Mouse (Mus musculus) large intestine, adult 2 months (tissue): ENCODE data around the gene Gls2. TPM values are rescaled to one million over a fixed set of nuclear protein-coding genes. Genes with fewer than 3 reads are reported as not detected.
"Not testable (repeated sequence)": the region's sequence is repeated elsewhere in the genome, so short reads cannot be mapped to it uniquely, and the experiment has no call there.

ENCODE experiments used
- DNase-seq: peaks from one replicate; pipeline ENCODE4 v3.0.0-alpha.2; 2012; ENCODE audit warnings: low read depth, low spot score
- WGBS: fragments of 180-500 bp; shearing (Covaris S2); methylation state at CpG from one replicate; pipeline ENCODE4 v1.1.7; 2018; 5-methylcytosine and 5-hydroxymethylcytosine counted together
- polyA plus RNA-seq: library from polyadenylated mRNA; depleted of rRNA; stranded (reverse); fragments of >200 nt; gene quantifications from 2 replicates; pipeline ENCODE4 v1.2.3, GENCODE M21; 2012; rRNA removed

Gene Gls2
- 2.0 and 3.3 TPM in 2 replicates for polyA plus RNA-seq

- peak; percentile 78 for DNase-seq
- under 1% methylated on average over 46 of the region's 46 CpGs for WGBS
Measured at GRCm38 (mm10) chr10:128194024-128194550, at the start of gene Gls2. TSS of gene Gls2 (plus strand) at chr10:128194457.

GRCm38 (mm10) chr10:128144961-128145360, 49.3 kb upstream of the Gls2 start:
- WGBS = 67% methylated on average over 2 of the region's 2 CpGs
- no peak for DNase-seq

- no peak for DNase-seq
- WGBS = 77% methylated on average over 5 of the region's 5 CpGs
Measured at GRCm38 (mm10) chr10:128148789-128149365, 45.4 kb upstream of the Gls2 start.

GRCm38 (mm10) chr10:128149592-128149991, 44.7 kb upstream of the Gls2 start:
- peak; percentile 57 for DNase-seq
- WGBS = 2% methylated on average over 5 of the region's 5 CpGs

- DNase-seq = no peak
- 57% methylated on average over 14 of the region's 14 CpGs for WGBS
Measured at GRCm38 (mm10) chr10:128150941-128151340, 43.3 kb upstream of the Gls2 start.

GRCm38 (mm10) chr10:128153978-128154377, 40.3 kb upstream of the Gls2 start:
- DNase-seq = no peak
- 46% methylated on average over 3 of the region's 3 CpGs for WGBS

GRCm38 (mm10) chr10:128165726-128166125, 28.5 kb upstream of the Gls2 start:
- 63% methylated on average over 3 of the region's 3 CpGs for WGBS

GRCm38 (mm10) chr10:128167091-128167490, 27.2 kb upstream of the Gls2 start:
- 30% methylated on average over 6 of the region's 6 CpGs for WGBS
- DNase-seq = no peak

More at GRCm38 (mm10) chr10:128165726-128166125, 28.5 kb upstream of the Gls2 start:
- not testable (repeated sequence) for DNase-seq

- not testable (repeated sequence) for DNase-seq
- 94% methylated on average over 10 of the region's 10 CpGs for WGBS
Measured at GRCm38 (mm10) chr10:128171348-128171747, 22.9 kb upstream of the Gls2 start.

GRCm38 (mm10) chr10:128175302-128175701, 19.0 kb upstream of the Gls2 start:
- no peak for DNase-seq
- 3% methylated on average over 3 of the region's 3 CpGs for WGBS

- DNase-seq = peak; percentile 81
- WGBS = 2% methylated on average over 17 of the region's 17 CpGs
Measured at GRCm38 (mm10) chr10:128175996-128176755, 18.1 kb upstream of the Gls2 start.

- 85% methylated on average over 4 of the region's 4 CpGs for WGBS
- DNase-seq = no peak
Measured at GRCm38 (mm10) chr10:128177316-128177715, 16.9 kb upstream of the Gls2 start.

- WGBS = 8% methylated on average over 6 of the region's 6 CpGs
- DNase-seq = no peak
Measured at GRCm38 (mm10) chr10:128179989-128180388, 14.3 kb upstream of the Gls2 start, which contains the start of gene Rbms2. TSS of gene Rbms2 (minus strand) at chr10:128180297.

GRCm38 (mm10) chr10:128184296-128184695, 10.0 kb upstream of the Gls2 start:
- DNase-seq = no peak
- WGBS = 70% methylated on average over 2 of the region's 2 CpGs

GRCm38 (mm10) chr10:128185277-128185940, 8.8 kb upstream of the Gls2 start:
- no peak for DNase-seq
- 54% methylated on average over 6 of the region's 6 CpGs for WGBS

GRCm38 (mm10) chr10:128185959-128186358, 8.3 kb upstream of the Gls2 start:
- WGBS = 36% methylated on average over 2 of the region's 2 CpGs
- DNase-seq = peak; percentile 81

GRCm38 (mm10) chr10:128187181-128187605, 7.1 kb upstream of the Gls2 start:
- 71% methylated on average over 5 of the region's 5 CpGs for WGBS
- no peak for DNase-seq

GRCm38 (mm10) chr10:128188242-128188877, 5.9 kb upstream of the Gls2 start:
- 50% methylated on average over 2 of the region's 2 CpGs for WGBS
- DNase-seq = no peak

GRCm38 (mm10) chr10:128191472-128191871, 2.8 kb upstream of the Gls2 start:
- WGBS = 22% methylated on average over 2 of the region's 2 CpGs

More at GRCm38 (mm10) chr10:128191472-128191871, 2.8 kb upstream of the Gls2 start:
- no peak for DNase-seq
